Mouse (Mus musculus) forebrain, embryonic 13.5 days (tissue): ENCODE results near the gene Mctp2. TPM values are rescaled to one million over a fixed set of nuclear protein-coding genes. Genes with fewer than 3 reads are reported as not detected.

Experiments
- ATAC-seq: fragments of 200-750 bp; cut with Nextera tagmentation; 2 replicates; pipeline ENCODE4 v1.8.0; 2017
- H3K27ac ChIP-seq: fragments of 300-500 bp; sonication (generic); 2 replicates; pipeline ENCODE4 v1.5.1; 2015; ENCODE audit warnings: inconsistent platforms, mild to moderate bottlenecking, moderate library complexity
- H3K27me3 ChIP-seq: fragments of 300-500 bp; sonication (generic); 2 replicates; pipeline ENCODE4 v1.6.1; 2015; ENCODE audit warnings: mild to moderate bottlenecking, inconsistent platforms
- H3K36me3 ChIP-seq: fragments of 300-500 bp; sonication (generic); 2 replicates; pipeline ENCODE4 v1.6.1; 2015; ENCODE audit warnings: mild to moderate bottlenecking, inconsistent platforms; ENCODE audit not compliant: poor library complexity, severe bottlenecking
- H3K4me1 ChIP-seq: fragments of 300-500 bp; sonication (generic); 2 replicates; pipeline ENCODE4 v1.6.1; 2015; ENCODE audit warnings: inconsistent platforms
- H3K4me2 ChIP-seq: fragments of 300-500 bp; sonication (generic); 2 replicates; pipeline ENCODE4 v1.6.1; 2015; ENCODE audit warnings: inconsistent platforms, mild to moderate bottlenecking, moderate library complexity
- H3K4me3 ChIP-seq: fragments of 300-500 bp; sonication (generic); 2 replicates; pipeline ENCODE4 v1.5.1; 2015; ENCODE audit warnings: mild to moderate bottlenecking, inconsistent platforms
- H3K9ac ChIP-seq: fragments of 300-500 bp; sonication (generic); 2 replicates; pipeline ENCODE4 v1.6.1; 2015; ENCODE audit warnings: mild to moderate bottlenecking, inconsistent platforms
- H3K9me3 ChIP-seq: fragments of 300-500 bp; sonication (generic); replicated peaks from 2 replicates; pipeline ENCODE4 v1.6.1; 2016; ENCODE audit warnings: inconsistent platforms
- WGBS: fragments of 180-500 bp; shearing (Covaris S2); methylation state at CpG from one replicate; pipeline ENCODE4 v1.1.7; 2015; 5-methylcytosine and 5-hydroxymethylcytosine counted together
- polyA plus RNA-seq: library from polyadenylated mRNA; unstranded; fragments of >200 nt; fragmentation: Nextera tagmentation; extraction: Ambion mirVana; gene quantifications from 2 replicates; pipeline ENCODE4 v1.2.1, GENCODE M21; 2015

The Mctp2 gene
- polyA plus RNA-seq, 1 experiment from 2014 or later, result 0.13 TPM

GRCm38 (mm10) chr7:72104170-72104569, 202.2 kb downstream of the Mctp2 start:
- 51% methylated on average over 6 of the region's 6 CpGs for WGBS
- Histone ChIP-seq H3K9ac (no peak overlapping the region), H3K4me2 (no peak overlapping the region), H3K27me3 (no peaks in the 10 kb centered on the region), H3K4me1 (no peaks in the 10 kb centered on the region), H3K27ac (no peak overlapping the region), H3K9me3 (no peaks in the 10 kb centered on the region), H3K4me3 (no peak overlapping the region), H3K36me3 (no peaks in the 10 kb centered on the region)
- ATAC-seq, result no peak

- Histone ChIP-seq H3K27ac (no peak overlapping the region), H3K27me3 (no peaks in the 10 kb centered on the region), H3K4me1 (no peaks in the 10 kb centered on the region), H3K4me3 (no peak overlapping the region), H3K36me3 (no peaks in the 10 kb centered on the region), H3K4me2 (no peak overlapping the region), H3K9ac (no peak overlapping the region), H3K9me3 (no peaks in the 10 kb centered on the region)
- no peak for ATAC-seq
- WGBS, result 89% methylated on average over 3 of the region's 3 CpGs
These were observed 202.8 kb downstream of the Mctp2 start for GRCm38 (mm10) chr7:72103654-72104053.

- WGBS, result 71% methylated on average over 5 of the region's 5 CpGs
- H3K27me3 ChIP-seq, result no peaks in the 10 kb centered on the region
These were observed 205.7 kb downstream of the Mctp2 start for GRCm38 (mm10) chr7:72100683-72101082.

GRCm38 (mm10) chr7:72098603-72099002, 207.8 kb downstream of the Mctp2 start:
- no peak overlapping the region for H3K27ac ChIP-seq
- no peak for ATAC-seq
- no peak overlapping the region for H3K4me3 ChIP-seq
- 87% methylated on average over 6 of the region's 6 CpGs for WGBS
- H3K4me1 ChIP-seq, result no peaks in the 10 kb centered on the region
- H3K9me3 ChIP-seq, result no peaks in the 10 kb centered on the region
- no peaks in the 10 kb centered on the region for H3K36me3 ChIP-seq
- no peak overlapping the region for H3K9ac ChIP-seq
- no peak overlapping the region for H3K4me2 ChIP-seq
- no peaks in the 10 kb centered on the region for H3K27me3 ChIP-seq

More at GRCm38 (mm10) chr7:72100683-72101082, 205.7 kb downstream of the Mctp2 start:
- no peaks in the 10 kb centered on the region for H3K9me3 ChIP-seq
- H3K4me2 ChIP-seq, result no peak overlapping the region
- no peaks in the 10 kb centered on the region for H3K4me1 ChIP-seq
- no peak overlapping the region for H3K27ac ChIP-seq
- ATAC-seq, result no peak
- H3K36me3 ChIP-seq, result no peaks in the 10 kb centered on the region
- H3K9ac ChIP-seq, result no peak overlapping the region
- H3K4me3 ChIP-seq, result no peak overlapping the region

- H3K4me3 ChIP-seq, result no peak overlapping the region
- H3K4me1 ChIP-seq, result no peaks in the 10 kb centered on the region
- ATAC-seq, result no peak
- 19% methylated on average over 1 of the region's 1 CpGs for WGBS
- H3K27me3 ChIP-seq, result no peaks in the 10 kb centered on the region
- H3K9ac ChIP-seq, result no peak overlapping the region
- no peak overlapping the region for H3K27ac ChIP-seq
- no peak overlapping the region for H3K4me2 ChIP-seq
- no peaks in the 10 kb centered on the region for H3K36me3 ChIP-seq
- H3K9me3 ChIP-seq, result no peaks in the 10 kb centered on the region
These were observed 209.4 kb downstream of the Mctp2 start for GRCm38 (mm10) chr7:72096973-72097372.

GRCm38 (mm10) chr7:72096433-72096832, 210.0 kb downstream of the Mctp2 start:
- no peak for ATAC-seq
- Histone ChIP-seq H3K4me1 (no peaks in the 10 kb centered on the region), H3K9me3 (no peaks in the 10 kb centered on the region), H3K27ac (no peak overlapping the region), H3K36me3 (no peaks in the 10 kb centered on the region), H3K4me2 (no peak overlapping the region), H3K27me3 (no peaks in the 10 kb centered on the region), H3K9ac (no peak overlapping the region), H3K4me3 (no peak overlapping the region)
- WGBS, result 65% methylated on average over 3 of the region's 3 CpGs

- Histone ChIP-seq H3K9me3 (no peaks in the 10 kb centered on the region), H3K4me2 (no peak overlapping the region), H3K36me3 (no peaks in the 10 kb centered on the region), H3K4me1 (no peaks in the 10 kb centered on the region), H3K27me3 (no peaks in the 10 kb centered on the region), H3K27ac (no peak overlapping the region), H3K9ac (no peak overlapping the region), H3K4me3 (no peak overlapping the region)
- WGBS, result 89% methylated on average over 3 of the region's 3 CpGs
- no peak for ATAC-seq
These were observed 216.8 kb downstream of the Mctp2 start for GRCm38 (mm10) chr7:72089463-72090175.

- Histone ChIP-seq H3K27me3 (no peaks in the 10 kb centered on the region), H3K4me3 (no peak overlapping the region), H3K4me1 (no peaks in the 10 kb centered on the region), H3K9me3 (no peaks in the 10 kb centered on the region), H3K4me2 (no peak overlapping the region), H3K36me3 (no peaks in the 10 kb centered on the region), H3K27ac (no peak overlapping the region), H3K9ac (no peak overlapping the region)
- WGBS, result 79% methylated on average over 1 of the region's 1 CpGs
- ATAC-seq, result no peak
These were observed 225.7 kb downstream of the Mctp2 start for GRCm38 (mm10) chr7:72080705-72081104.

- Histone ChIP-seq H3K27ac (no peak overlapping the region), H3K27me3 (no peaks in the 10 kb centered on the region), H3K36me3 (no peaks in the 10 kb centered on the region), H3K4me1 (no peaks in the 10 kb centered on the region), H3K9me3 (no peaks in the 10 kb centered on the region), H3K4me3 (no peak overlapping the region), H3K4me2 (no peak overlapping the region), H3K9ac (no peak overlapping the region)
- ATAC-seq, result no peak
- 32% methylated on average over 5 of the region's 5 CpGs for WGBS
These were observed 227.5 kb downstream of the Mctp2 start for GRCm38 (mm10) chr7:72078896-72079295.

- no peak overlapping the region for H3K4me3 ChIP-seq
- H3K36me3 ChIP-seq, result no peaks in the 10 kb centered on the region
- H3K4me1 ChIP-seq, result no peaks in the 10 kb centered on the region
- H3K27me3 ChIP-seq, result no peaks in the 10 kb centered on the region
- 91% methylated on average over 13 of the region's 13 CpGs for WGBS
- H3K9ac ChIP-seq, result no peak overlapping the region
- no peak overlapping the region for H3K27ac ChIP-seq
- no peak for ATAC-seq
- H3K9me3 ChIP-seq, result no peaks in the 10 kb centered on the region
- no peak overlapping the region for H3K4me2 ChIP-seq
These were observed 234.8 kb downstream of the Mctp2 start for GRCm38 (mm10) chr7:72071418-72072184.

- 81% methylated on average over 2 of the region's 2 CpGs for WGBS
- ATAC-seq, result no peak
- no peak overlapping the region for H3K9ac ChIP-seq
These were observed 238.0 kb downstream of the Mctp2 start for GRCm38 (mm10) chr7:72068454-72068853.

GRCm38 (mm10) chr7:72066352-72066751, 240.1 kb downstream of the Mctp2 start:
- 98% methylated on average over 2 of the region's 2 CpGs for WGBS
- ATAC-seq, result no peak

More at GRCm38 (mm10) chr7:72068454-72068853, 238.0 kb downstream of the Mctp2 start:
- no peaks in the 10 kb centered on the region for H3K36me3 ChIP-seq
- no peak overlapping the region for H3K27ac ChIP-seq
- no peaks in the 10 kb centered on the region for H3K9me3 ChIP-seq
- no peaks in the 10 kb centered on the region for H3K4me1 ChIP-seq
- no peaks in the 10 kb centered on the region for H3K27me3 ChIP-seq
- no peak overlapping the region for H3K4me2 ChIP-seq
- H3K4me3 ChIP-seq, result no peak overlapping the region

More at GRCm38 (mm10) chr7:72066352-72066751, 240.1 kb downstream of the Mctp2 start:
- Histone ChIP-seq H3K27me3 (no peaks in the 10 kb centered on the region), H3K4me1 (no peaks in the 10 kb centered on the region), H3K4me3 (no peak overlapping the region), H3K9ac (no peak overlapping the region), H3K9me3 (no peaks in the 10 kb centered on the region), H3K4me2 (no peak overlapping the region), H3K27ac (no peak overlapping the region), H3K36me3 (no peaks in the 10 kb centered on the region)
